In genomic region chr15:7129127-7129943, GRCm38 (mm10) we compare ENCODE assay signal across 7 mouse cellular contexts. TPM values are rescaled to one million over a fixed set of nuclear protein-coding genes. Genes with fewer than 3 reads are reported as not detected.
A peak's percentile ranks its signal among the peaks of the same experiment; 100 is the strongest.
DNase-seq lines count a peak whose midpoint lies in the region; ATAC-seq and TF ChIP-seq lines count a peak whose summit lies in the region.

No protein-coding gene starts in this region.

- peaks cover 3% of the 10 kb centered on the region; the same call in 1 of the 2 replicates for H3K4me1 ChIP-seq in forebrain, embryonic 11.5 days (replicated peaks; ENCODE audit: control insufficient read depth, insufficient read depth, low read length)
- H3K4me1 ChIP-seq in heart, embryonic 15.5 days (replicated peaks), result peaks cover 30% of the 10 kb centered on the region
- H3K4me1 ChIP-seq in liver, embryonic 13.5 days (replicated peaks), result peaks cover 13% of the 10 kb centered on the region
- H3K4me1 ChIP-seq in neural tube, embryonic 11.5 days (ENCODE audit: control insufficient read depth, insufficient read depth, low read length), result peaks cover 5% of the 10 kb centered on the region
- peaks cover 7% of the 10 kb centered on the region; the same call in 1 of the 2 replicates for H3K4me1 ChIP-seq in stomach, postnatal 0 days (replicated peaks; ENCODE audit: control insufficient read depth, insufficient read depth)

- DNase-seq in forebrain, embryonic 11.5 days (ENCODE audit: low spot score), result peak; percentile 90
- DNase-seq in kidney, postnatal 25 days, result peak; percentile 93 to 98
- peak; percentile 21 for DNase-seq in liver, embryonic 13.5 days
- DNase-seq in neural tube, embryonic 11.5 days (ENCODE audit: low spot score), result peak; percentile 91
- peak; percentile 91 for DNase-seq in stomach, postnatal 0 days (ENCODE audit: low spot score)

- H3K9me3 ChIP-seq in forebrain, embryonic 11.5 days (ENCODE audit: control insufficient read depth, low read length), result no peaks in the 10 kb centered on the region
- H3K9me3 ChIP-seq in heart, embryonic 15.5 days (replicated peaks), result no peaks in the 10 kb centered on the region
- H3K9me3 ChIP-seq in liver, embryonic 13.5 days (replicated peaks), result no peaks in the 10 kb centered on the region
- H3K9me3 ChIP-seq in neural tube, embryonic 11.5 days (ENCODE audit: control insufficient read depth, low read length), result no peaks in the 10 kb centered on the region
- H3K9me3 ChIP-seq in stomach, postnatal 0 days (ENCODE audit: control insufficient read depth, low read length), result no peaks in the 10 kb centered on the region

- TF ChIP-seq CTCF in stomach, postnatal 0 days (IDR thresholded peaks at IDR 0.05; ENCODE audit: low read depth), result 0 out of 2 replicates have a peak, but pooled peaks have one; percentile 3

- peak overlapping the region; percentile 81 for H3K4me2 ChIP-seq in forebrain, embryonic 11.5 days (ENCODE audit: low read depth, low read length, severe bottlenecking)
- peak overlapping the region; percentile 80 for H3K4me2 ChIP-seq in heart, embryonic 15.5 days
- H3K4me2 ChIP-seq in liver, embryonic 13.5 days, result peak overlapping the region; percentile 69
- peak overlapping the region; percentile 87 for H3K4me2 ChIP-seq in neural tube, embryonic 11.5 days (ENCODE audit: low read depth)
- peak overlapping the region; percentile 85 for H3K4me2 ChIP-seq in stomach, postnatal 0 days (replicated peaks; ENCODE audit: low read depth)

- H3K27me3 ChIP-seq in forebrain, embryonic 11.5 days (ENCODE audit: control insufficient read depth, insufficient read depth, low read length), result peaks cover 7% of the 10 kb centered on the region; the same call in 1 of the 2 replicates
- no peaks in the 10 kb centered on the region for H3K27me3 ChIP-seq in heart, embryonic 15.5 days
- H3K27me3 ChIP-seq in liver, embryonic 13.5 days, result peaks cover 59% of the 10 kb centered on the region
- H3K27me3 ChIP-seq in neural tube, embryonic 11.5 days (ENCODE audit: control insufficient read depth, insufficient read depth, low read length), result no peaks in the 10 kb centered on the region
- H3K27me3 ChIP-seq in stomach, postnatal 0 days (ENCODE audit: control insufficient read depth, insufficient read depth, low read length), result no peaks in the 10 kb centered on the region

- no peaks in the 10 kb centered on the region for H3K36me3 ChIP-seq in forebrain, embryonic 11.5 days (ENCODE audit: control insufficient read depth, insufficient read depth, low read length)
- no peaks in the 10 kb centered on the region for H3K36me3 ChIP-seq in heart, embryonic 15.5 days
- H3K36me3 ChIP-seq in liver, embryonic 13.5 days, result no peaks in the 10 kb centered on the region
- no peaks in the 10 kb centered on the region for H3K36me3 ChIP-seq in neural tube, embryonic 11.5 days (ENCODE audit: control insufficient read depth, insufficient read depth, low read length)
- no peaks in the 10 kb centered on the region for H3K36me3 ChIP-seq in stomach, postnatal 0 days (ENCODE audit: control insufficient read depth, insufficient read depth, low read length)

- under 1% methylated on average over 102 of the region's 116 CpGs for WGBS in forebrain, embryonic 11.5 days
- under 1% methylated on average over 111 of the region's 116 CpGs for WGBS in heart, embryonic 15.5 days
- WGBS in liver, embryonic 13.5 days (ENCODE audit: insufficient replicate concordance), result under 1% methylated on average over 89 of the region's 116 CpGs
- under 1% methylated on average over 104 of the region's 116 CpGs for WGBS in neural tube, embryonic 11.5 days
- under 1% methylated on average over 68 of the region's 116 CpGs for WGBS in stomach, postnatal 0 days

- no peak for TF ChIP-seq EP300 in stomach, postnatal 0 days (optimal IDR thresholded peaks at IDR 0.05)

- H3K9ac ChIP-seq in forebrain, embryonic 11.5 days (ENCODE audit: low read length), result peak overlapping the region; percentile 74
- H3K9ac ChIP-seq in heart, embryonic 15.5 days, result peak overlapping the region; percentile 92
- H3K9ac ChIP-seq in liver, embryonic 13.5 days, result peak overlapping the region; percentile 68
- H3K9ac ChIP-seq in neural tube, embryonic 11.5 days (ENCODE audit: low read length), result peak overlapping the region; percentile 78
- H3K9ac ChIP-seq in stomach, postnatal 0 days (ENCODE audit: low read length), result peak overlapping the region; percentile 82

- H3K4me3 ChIP-seq in forebrain, embryonic 11.5 days (ENCODE audit: low read depth, low read length), result peak overlapping the region; percentile 61
- H3K4me3 ChIP-seq in heart, embryonic 15.5 days, result peak overlapping the region; percentile 91
- peak overlapping the region; percentile 67 for H3K4me3 ChIP-seq in liver, embryonic 13.5 days (replicated peaks)
- H3K4me3 ChIP-seq in neural tube, embryonic 11.5 days (ENCODE audit: low read depth, low read length), result peak overlapping the region; percentile 76
- H3K4me3 ChIP-seq in stomach, postnatal 0 days (ENCODE audit: low read depth, low read length), result peak overlapping the region; percentile 90

- no peak overlapping the region for H3K27ac ChIP-seq in forebrain, embryonic 11.5 days (ENCODE audit: low read depth, low read length)
- H3K27ac ChIP-seq in heart, embryonic 15.5 days, result peak overlapping the region; percentile 97
- H3K27ac ChIP-seq in liver, embryonic 13.5 days, result peak overlapping the region; percentile 66
- peak overlapping the region; percentile 75 for H3K27ac ChIP-seq in neural tube, embryonic 11.5 days (ENCODE audit: low read depth, low read length)
- H3K27ac ChIP-seq in stomach, postnatal 0 days (replicated peaks), result peak overlapping the region; percentile 93

- ATAC-seq in cerebellum, adult (ENCODE audit: insufficient number of reproducible peaks, low FRiP score, low TSS enrichment), result peak; percentile 86
- peak; percentile 93 for ATAC-seq in forebrain, embryonic 11.5 days (replicated peaks; ENCODE audit: low FRiP score)
- peak; percentile 94 for ATAC-seq in heart, embryonic 15.5 days (replicated peaks; ENCODE audit: insufficient number of reproducible peaks, insufficient read depth, low FRiP score, low read depth)
- peak; percentile 79 for ATAC-seq in liver, embryonic 13.5 days (ENCODE audit: low read depth)
- peak; percentile 85 for ATAC-seq in neural tube, embryonic 11.5 days (ENCODE audit: insufficient read depth, low FRiP score, low TSS enrichment)
- ATAC-seq in stomach, postnatal 0 days (ENCODE audit: low FRiP score, low TSS enrichment), result peak; percentile 92

RNA-seq across cellular contexts. Expression of gene Lifr, which starts 38.9 kb away (rescaled TPM):
- 9.4 and 10.7 TPM in 2 replicates for polyA plus RNA-seq in forebrain, embryonic 11.5 days (2014; fragmentation: Nextera tagmentation; extraction: Ambion mirVana)
- polyA plus RNA-seq in heart, embryonic 15.5 days (2015; fragmentation: Nextera tagmentation; extraction: Ambion mirVana), result 17.4 and 20.3 TPM in 2 replicates
- polyA plus RNA-seq in liver, embryonic 13.5 days (2015; fragmentation: Nextera tagmentation; extraction: Ambion mirVana), result 20.5 and 24.9 TPM in 2 replicates
- 29.7 and 34.3 TPM in 2 replicates for polyA plus RNA-seq in neural tube, embryonic 11.5 days (2014; fragmentation: Nextera tagmentation; extraction: Ambion mirVana)
- 15.4 and 15.6 TPM in 2 replicates for polyA plus RNA-seq in stomach, postnatal 0 days (2015; fragmentation: Nextera tagmentation; extraction: Ambion mirVana)

Comparison
In these comparisons a context has a peak if more than half of its experiments do, and no peak if none do; other contexts are left out.
1. DNase-seq: peak in every context shown above with its lines; median percentile 96 in kidney, postnatal 25 days; 91 in neural tube, embryonic 11.5 days; 91 in stomach, postnatal 0 days; 90 in forebrain, embryonic 11.5 days; 21 in liver, embryonic 13.5 days.